Mouse (Mus musculus) bone marrow macrophage, adult 2 months (primary cell): ENCODE data around the gene Ppfia3. TPM values are rescaled to one million over a fixed set of nuclear protein-coding genes. Genes with fewer than 3 reads are reported as not detected.

ENCODE experiments used
- H3K27ac ChIP-seq: 2 replicates; pipeline ENCODE4 v1.5.1; 2012; ENCODE audit warnings: low read depth, low read length; ENCODE audit not compliant: insufficient read depth
- H3K4me1 ChIP-seq: 2 replicates; pipeline ENCODE4 v1.6.1; 2012; ENCODE audit warnings: low read length; ENCODE audit not compliant: control insufficient read depth, insufficient read depth
- H3K4me3 ChIP-seq: 2 replicates; pipeline ENCODE4 v1.5.1; 2012; ENCODE audit warnings: mild to moderate bottlenecking, low read length, moderate library complexity; ENCODE audit not compliant: insufficient read depth
- CTCF ChIP-seq: IDR thresholded peaks from 2 replicates; pipeline ENCODE4 v1.5.1; 2012; ENCODE audit warnings: low read depth, mild to moderate bottlenecking, low read length, moderate library complexity
- POLR2A ChIP-seq: IDR thresholded peaks from 2 replicates; pipeline ENCODE4 v1.6.1; 2012; ENCODE audit warnings: mild to moderate bottlenecking, low read depth, low read length, borderline replicate concordance
- polyA plus RNA-seq: library from polyadenylated mRNA; stranded (reverse); fragments of >200 nt; gene quantifications from 2 replicates; pipeline ENCODE4 v1.2.4, GENCODE M21; 2012; ENCODE audit not compliant: missing spikeins, insufficient read depth, insufficient read length

Gene Ppfia3
- polyA plus RNA-seq, 1 experiment, result 1.8 TPM

GRCm38 (mm10) chr7:45302626-45303025 is 64.2 kb downstream of the Ppfia3 start:
- Histone ChIP-seq H3K4me3 (no peak overlapping the region), H3K27ac (no peak overlapping the region), H3K4me1 (no peaks in the 10 kb centered on the region)
- TF ChIP-seq POLR2A (no peak), CTCF (no peak)

DNA sequence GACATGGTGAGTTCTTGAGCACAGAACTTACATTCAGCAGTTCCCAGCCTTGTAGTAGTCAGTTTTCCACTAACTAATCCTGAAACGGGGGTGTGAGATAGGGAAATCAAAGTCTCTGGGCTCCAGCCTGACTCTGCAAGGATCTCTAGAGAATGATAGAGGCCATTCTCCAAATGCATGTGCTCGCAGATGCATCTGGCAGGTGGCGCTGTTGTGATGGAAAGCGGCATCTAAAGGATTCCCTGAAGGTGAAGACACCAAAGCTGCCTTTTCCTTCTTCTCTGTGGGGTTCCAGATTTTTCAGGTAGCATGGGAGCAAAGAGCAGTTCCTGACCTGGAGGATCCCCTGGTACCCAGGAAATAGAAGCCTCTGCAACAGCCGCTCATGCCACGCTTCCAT is 66.5 kb downstream of the Ppfia3 start:
- no peak for TF ChIP-seq CTCF
- no peak for TF ChIP-seq POLR2A
- no peak overlapping the region for H3K4me3 ChIP-seq
- H3K27ac ChIP-seq, result no peak overlapping the region
- H3K4me1 ChIP-seq, result no peaks in the 10 kb centered on the region

GRCm38 (mm10) chr7:45299752-45300151 is 67.1 kb downstream of the Ppfia3 start:
- Histone ChIP-seq H3K27ac (no peak overlapping the region), H3K4me1 (no peaks in the 10 kb centered on the region), H3K4me3 (no peak overlapping the region)
- peak; percentile 56 for TF ChIP-seq CTCF
- TF ChIP-seq POLR2A, result no peak

- no peak overlapping the region for H3K4me3 ChIP-seq
- no peaks in the 10 kb centered on the region for H3K4me1 ChIP-seq
- no peak for TF ChIP-seq CTCF
- no peak for TF ChIP-seq POLR2A
- no peak overlapping the region for H3K27ac ChIP-seq
Measured at GRCm38 (mm10) chr7:45297563-45297962, 69.3 kb downstream of the Ppfia3 start.

DNA sequence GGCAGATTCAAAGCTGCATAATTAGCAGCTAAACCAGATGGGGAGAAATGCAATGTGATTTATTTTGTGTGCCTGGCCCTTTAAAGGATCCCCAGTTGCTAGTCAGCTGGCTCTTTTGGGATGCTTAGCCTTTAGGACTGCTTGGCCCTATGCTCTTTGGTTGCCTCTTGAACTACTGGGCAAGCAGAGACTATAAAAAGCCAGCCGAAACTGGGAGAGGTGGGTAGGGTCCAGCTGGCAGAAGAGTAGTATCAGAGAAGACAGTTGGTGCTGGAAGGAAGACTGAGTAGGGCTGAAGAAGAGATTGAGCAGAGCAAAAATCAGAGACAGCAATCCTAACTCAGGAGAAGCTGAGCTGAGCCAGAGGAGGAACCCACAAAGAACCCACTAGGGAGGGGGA is 70.2 kb downstream of the Ppfia3 start:
- Histone ChIP-seq H3K27ac (no peak overlapping the region), H3K4me3 (no peak overlapping the region), H3K4me1 (no peaks in the 10 kb centered on the region)
- TF ChIP-seq POLR2A (no peak), CTCF (no peak)

Other genes starting within 250 kb of the Ppfia3 start
- 1,675 and 1,722 TPM in 2 replicates for gene Rps11, start 242.6 kb downstream of the Ppfia3 start, polyA plus RNA-seq
- 1,569 and 1,898 TPM in 2 replicates for gene Rpl13a, start 238.3 kb downstream of the Ppfia3 start, polyA plus RNA-seq
- gene Gm45713, start 230.8 kb downstream of the Ppfia3 start, polyA plus RNA-seq, result not detected in 2 replicates
- gene Flt3l, start 230.6 kb downstream of the Ppfia3 start, polyA plus RNA-seq, result 28.2 and 30.8 TPM in 2 replicates
- 65.7 and 66.7 TPM in 2 replicates for gene Pih1d1, start 212.7 kb downstream of the Ppfia3 start, polyA plus RNA-seq
- gene Aldh16a1, start 212.4 kb downstream of the Ppfia3 start, polyA plus RNA-seq, result 89.0 and 111 TPM in 2 replicates
- gene Slc17a7, start 203.1 kb downstream of the Ppfia3 start, polyA plus RNA-seq, result not detected in 2 replicates
- gene Gfy, start 187.4 kb downstream of the Ppfia3 start, polyA plus RNA-seq, result not detected in 2 replicates
- gene Pth2, start 186.0 kb downstream of the Ppfia3 start, polyA plus RNA-seq, result not detected in 2 replicates
- 0.24 TPM in 1 of 2 replicates, not detected in the other for gene Ccdc155, start 162.1 kb downstream of the Ppfia3 start, polyA plus RNA-seq
- not detected in 2 replicates for gene Dkkl1, start 154.9 kb downstream of the Ppfia3 start, polyA plus RNA-seq
- 2.1 TPM in 1 of 2 replicates, not detected in the other for gene Tead2, start 151.3 kb downstream of the Ppfia3 start, polyA plus RNA-seq
- gene Cd37, start 127.9 kb downstream of the Ppfia3 start, polyA plus RNA-seq, result 238 and 243 TPM in 2 replicates
- not detected in 2 replicates for gene Slc6a16, start 125.9 kb downstream of the Ppfia3 start, polyA plus RNA-seq
- not detected in 2 replicates for gene Slc6a21, start 89.5 kb downstream of the Ppfia3 start, polyA plus RNA-seq
- 14.1 and 16.0 TPM in 2 replicates for gene Trpm4, start 33.2 kb downstream of the Ppfia3 start, polyA plus RNA-seq
- gene Hrc, start 31.7 kb downstream of the Ppfia3 start, polyA plus RNA-seq, result not detected in 2 replicates
- 3.0 and 3.6 TPM in 2 replicates for gene Lin7b, start 3.6 kb upstream of the Ppfia3 start, polyA plus RNA-seq
- gene Snrnp70, start 28.7 kb upstream of the Ppfia3 start, polyA plus RNA-seq, result 385 and 416 TPM in 2 replicates
- gene Kcna7, start 38.6 kb upstream of the Ppfia3 start, polyA plus RNA-seq, result not detected in 2 replicates
- gene Ntf5, start 46.7 kb upstream of the Ppfia3 start, polyA plus RNA-seq, result not detected in 2 replicates
- not detected in 2 replicates for gene Lhb, start 53.8 kb upstream of the Ppfia3 start, polyA plus RNA-seq
- 12.8 and 14.3 TPM in 2 replicates for gene Gys1, start 67.8 kb upstream of the Ppfia3 start, polyA plus RNA-seq
- 26.0 and 43.8 TPM in 2 replicates for gene Ruvbl2, start 71.1 kb upstream of the Ppfia3 start, polyA plus RNA-seq
- gene Ftl1, start 92.9 kb upstream of the Ppfia3 start, polyA plus RNA-seq, result 18,510 and 20,120 TPM in 2 replicates
- 196 and 209 TPM in 2 replicates for gene Bax, start 99.9 kb upstream of the Ppfia3 start, polyA plus RNA-seq
- gene Tulp2, start 114.9 kb upstream of the Ppfia3 start, polyA plus RNA-seq, result not detected in 2 replicates
- gene Gm45808, start 119.8 kb upstream of the Ppfia3 start, polyA plus RNA-seq, result 1.1 TPM in 1 of 2 replicates, not detected in the other
- 22.0 and 25.4 TPM in 2 replicates for gene Dhdh, start 121.8 kb upstream of the Ppfia3 start, polyA plus RNA-seq
- gene Nucb1, start 143.4 kb upstream of the Ppfia3 start, polyA plus RNA-seq, result 278 and 296 TPM in 2 replicates
- 21.3 and 26.7 TPM in 2 replicates for gene Ppp1r15a, start 159.2 kb upstream of the Ppfia3 start, polyA plus RNA-seq
- 1.0 and 1.6 TPM in 2 replicates for gene Plekha4, start 159.3 kb upstream of the Ppfia3 start, polyA plus RNA-seq
- 2.0 and 2.5 TPM in 2 replicates for gene Hsd17b14, start 187.9 kb upstream of the Ppfia3 start, polyA plus RNA-seq
- gene Bcat2, start 203.1 kb upstream of the Ppfia3 start, polyA plus RNA-seq, result 87.0 and 93.0 TPM in 2 replicates
- gene Fgf21, start 248.5 kb upstream of the Ppfia3 start, polyA plus RNA-seq, result not detected in 2 replicates